Mouse (Mus musculus): ENCODE results near the gene Gm6370.
"Not testable (repeated sequence)": the region's sequence is repeated elsewhere in the genome, so short reads cannot be mapped to it uniquely, and the experiment has no call there.

Gm6370 gene

GRCm38 (mm10) chr5:146491063-146491462, at the start of gene Gm6370:
Gm6370 (plus strand) TSS chr5:146491363.
- DNase-seq (ENCODE audit: low spot score in 2 of 2) = not testable (repeated sequence)

GRCm38 (mm10) chr5:146442767-146443166, 48.4 kb upstream of the Gm6370 start:
- no peak for DNase-seq (ENCODE audit: low spot score in 2 of 2)

GRCm38 (mm10) chr5:146446633-146447032, 44.5 kb upstream of the Gm6370 start:
- DNase-seq (ENCODE audit: low spot score in 2 of 2) = no peak

- no peak for DNase-seq (ENCODE audit: low spot score in 2 of 2)
These were observed 39.4 kb upstream of the Gm6370 start for GRCm38 (mm10) chr5:146451592-146452254.

- DNase-seq (ENCODE audit: low spot score in 2 of 2) = no peak
These were observed 37.6 kb upstream of the Gm6370 start for GRCm38 (mm10) chr5:146453556-146453955.

GRCm38 (mm10) chr5:146461612-146462011, 29.6 kb upstream of the Gm6370 start:
- no peak for DNase-seq (ENCODE audit: low spot score in 2 of 2)

GRCm38 (mm10) chr5:146466663-146467062, 24.5 kb upstream of the Gm6370 start:
- DNase-seq (ENCODE audit: low spot score in 2 of 2) = no peak

GRCm38 (mm10) chr5:146468311-146468710, 22.9 kb upstream of the Gm6370 start:
- no peak for DNase-seq (ENCODE audit: low spot score in 2 of 2)

GRCm38 (mm10) chr5:146470821-146471220, 20.3 kb upstream of the Gm6370 start:
- DNase-seq (ENCODE audit: low spot score in 2 of 2) = no peak

GRCm38 (mm10) chr5:146471311-146471710, 19.9 kb upstream of the Gm6370 start:
- DNase-seq (ENCODE audit: low spot score in 2 of 2) = no peak

- DNase-seq (ENCODE audit: low spot score in 2 of 2) = no peak
These were observed 19.3 kb upstream of the Gm6370 start for GRCm38 (mm10) chr5:146471821-146472220.

- not testable (repeated sequence) for DNase-seq (ENCODE audit: low spot score in 2 of 2)
These were observed 11.6 kb upstream of the Gm6370 start for GRCm38 (mm10) chr5:146479564-146479963.

- not testable (repeated sequence) for DNase-seq (ENCODE audit: low spot score in 2 of 2)
These were observed 9.5 kb upstream of the Gm6370 start, which contains the start of gene Gm6408 for GRCm38 (mm10) chr5:146481665-146482064. Gm6408 (plus strand) TSS chr5:146481965.

- DNase-seq (ENCODE audit: low spot score in 2 of 2) = peak in 1 of 2 experiments; percentile 4
These were observed 2.2 kb upstream of the Gm6370 start for GRCm38 (mm10) chr5:146488959-146489358.

- DNase-seq (ENCODE audit: low spot score in 2 of 2) = not testable (repeated sequence)
These were observed 10.9 kb downstream of the Gm6370 start, which contains the start of gene 4930449I24Rik for GRCm38 (mm10) chr5:146502099-146502498. 4930449I24Rik (plus strand) TSS chr5:146502399.

- not testable (repeated sequence) for DNase-seq (ENCODE audit: low spot score in 2 of 2)
These were observed 22.7 kb downstream of the Gm6370 start, which contains the start of gene Gm3402 for GRCm38 (mm10) chr5:146513823-146514222. Gm3402 (plus strand) TSS chr5:146514123.

- not testable (repeated sequence) for DNase-seq (ENCODE audit: low spot score in 2 of 2)
These were observed 34.3 kb downstream of the Gm6370 start, which contains the start of gene Gm3404 for GRCm38 (mm10) chr5:146525501-146525900. Gm3404 (plus strand) TSS chr5:146525801.

- not testable (repeated sequence) for DNase-seq (ENCODE audit: low spot score in 2 of 2)
These were observed 46.2 kb downstream of the Gm6370 start, which contains the start of gene Gm3409 for GRCm38 (mm10) chr5:146537347-146537746. Gm3409 (plus strand) TSS chr5:146537647.

All from heart, adult 9 months (tissue).